Mouse (Mus musculus): Measurements from ENCODE around the gene Rassf4. TPM values are rescaled to one million over a fixed set of nuclear protein-coding genes. Genes with fewer than 3 reads are reported as not detected.

Rassf4 gene
- polyA plus RNA-seq, 1 experiment from 2014 or later: 46.7 TPM

DNA sequence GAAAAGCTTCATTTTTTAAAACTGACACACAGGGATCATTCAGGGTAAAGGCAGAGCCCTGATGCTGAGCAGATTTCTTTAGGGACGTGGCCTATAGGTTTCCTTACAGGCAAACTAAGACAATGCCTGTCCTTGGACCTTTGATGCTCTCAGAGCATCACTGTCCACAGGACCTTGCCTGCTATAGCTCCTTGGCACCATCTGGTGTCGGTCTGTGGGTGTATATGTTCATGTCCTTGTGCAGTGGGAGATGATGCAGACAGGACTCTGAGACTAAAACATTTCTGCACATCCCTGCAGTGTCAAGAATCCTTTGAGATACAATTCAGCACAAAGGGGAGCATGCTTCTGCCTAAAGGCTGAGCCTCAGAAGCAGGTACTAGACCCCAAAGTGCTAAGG lies 23.7 kb upstream of the Rassf4 start:
- Histone ChIP-seq H3K36me3 (no peaks in the 10 kb centered on the region), H3K9me3 (replicated peaks) (no peaks in the 10 kb centered on the region), H3K9ac (no peak overlapping the region), H3K4me2 (replicated peaks) (no peak overlapping the region), H3K27ac (no peak overlapping the region), H3K4me1 (no peaks in the 10 kb centered on the region), H3K27me3 (no peaks in the 10 kb centered on the region), H3K4me3 (no peak overlapping the region)
- no peak for ATAC-seq (ENCODE audit: low FRiP score)
- 61% methylated on average over 2 of the region's 2 CpGs for WGBS

DNA sequence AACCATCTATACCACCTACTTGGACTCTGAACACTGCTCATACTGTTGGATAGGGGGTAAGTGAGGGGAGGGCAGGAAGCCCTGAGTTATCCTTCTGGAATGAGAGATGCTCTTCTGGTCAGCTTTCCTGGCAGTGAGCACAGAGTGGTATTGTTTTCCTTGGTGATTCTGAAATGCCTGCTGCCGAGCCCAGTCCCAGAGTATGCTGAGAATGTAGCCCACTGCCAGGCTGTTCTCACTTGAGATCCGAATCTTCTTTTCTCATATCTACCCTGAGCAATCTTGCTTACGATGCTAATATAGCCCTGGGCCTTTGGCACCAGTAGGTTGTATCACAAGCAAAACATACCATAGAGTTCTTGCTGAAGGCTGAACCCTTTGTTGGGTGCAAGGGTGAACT lies 20.6 kb upstream of the Rassf4 start:
- 89% methylated on average over 3 of the region's 3 CpGs for WGBS
- H3K27ac ChIP-seq: no peak overlapping the region
- no peaks in the 10 kb centered on the region for H3K27me3 ChIP-seq
- no peak overlapping the region for H3K9ac ChIP-seq
- H3K4me3 ChIP-seq: no peak overlapping the region
- H3K4me1 ChIP-seq: no peaks in the 10 kb centered on the region
- ATAC-seq (ENCODE audit: low FRiP score): no peak
- no peaks in the 10 kb centered on the region for H3K9me3 ChIP-seq (replicated peaks)
- H3K4me2 ChIP-seq (replicated peaks): no peak overlapping the region
- no peaks in the 10 kb centered on the region for H3K36me3 ChIP-seq

DNA sequence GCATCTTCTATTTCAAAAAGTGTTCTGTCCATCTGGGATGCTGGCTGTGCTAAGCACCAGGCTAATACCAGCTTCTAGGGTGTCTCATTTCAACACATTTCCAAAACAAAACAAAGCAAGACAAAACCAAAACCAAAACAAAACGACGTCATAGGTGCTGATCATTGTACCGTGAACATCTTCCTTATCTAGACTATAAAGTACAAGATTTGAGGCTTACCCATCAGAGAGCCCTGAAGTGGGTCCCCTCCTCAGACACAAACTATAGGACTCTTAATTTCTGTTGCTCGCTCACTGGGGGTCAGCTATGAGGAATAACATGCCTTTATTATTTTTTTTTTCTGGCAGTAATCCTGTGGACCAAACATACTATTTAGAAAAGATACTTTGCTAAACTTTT lies 19.9 kb upstream of the Rassf4 start:
- no peak for ATAC-seq (ENCODE audit: low FRiP score)
- H3K4me1 ChIP-seq: no peaks in the 10 kb centered on the region
- H3K9ac ChIP-seq: no peak overlapping the region
- no peaks in the 10 kb centered on the region for H3K27me3 ChIP-seq
- no peak overlapping the region for H3K4me3 ChIP-seq
- WGBS: 89% methylated on average over 4 of the region's 4 CpGs
- no peaks in the 10 kb centered on the region for H3K36me3 ChIP-seq
- no peaks in the 10 kb centered on the region for H3K9me3 ChIP-seq (replicated peaks)
- no peak overlapping the region for H3K4me2 ChIP-seq (replicated peaks)
- H3K27ac ChIP-seq: no peak overlapping the region

DNA sequence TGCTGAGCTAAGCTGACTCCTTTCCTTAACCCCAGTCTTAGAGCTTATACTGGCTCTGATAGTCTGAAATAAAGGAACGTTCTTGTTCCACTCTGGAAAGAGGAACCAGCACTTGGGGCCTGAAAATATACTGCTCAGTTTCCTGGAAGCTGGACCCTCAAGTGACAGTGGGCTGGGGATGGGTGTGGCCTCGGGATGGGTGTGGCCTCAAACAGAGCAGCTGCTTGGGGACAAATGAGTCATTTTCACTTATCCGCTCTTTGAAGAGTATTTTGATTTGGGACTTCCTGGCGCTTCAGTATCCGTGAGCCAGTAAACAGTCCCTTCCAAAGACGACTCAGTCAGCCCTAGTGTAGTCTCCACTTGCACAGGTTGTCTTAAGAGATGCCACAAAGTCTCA lies 8.6 kb upstream of the Rassf4 start:
- Histone ChIP-seq H3K9ac (no peak overlapping the region), H3K4me2 (replicated peaks) (no peak overlapping the region), H3K4me1 (no peaks in the 10 kb centered on the region), H3K36me3 (no peaks in the 10 kb centered on the region), H3K9me3 (replicated peaks) (no peaks in the 10 kb centered on the region), H3K27ac (no peak overlapping the region), H3K27me3 (no peaks in the 10 kb centered on the region), H3K4me3 (no peak overlapping the region)
- WGBS: 51% methylated on average over 6 of the region's 6 CpGs
- ATAC-seq (ENCODE audit: low FRiP score): no peak

DNA sequence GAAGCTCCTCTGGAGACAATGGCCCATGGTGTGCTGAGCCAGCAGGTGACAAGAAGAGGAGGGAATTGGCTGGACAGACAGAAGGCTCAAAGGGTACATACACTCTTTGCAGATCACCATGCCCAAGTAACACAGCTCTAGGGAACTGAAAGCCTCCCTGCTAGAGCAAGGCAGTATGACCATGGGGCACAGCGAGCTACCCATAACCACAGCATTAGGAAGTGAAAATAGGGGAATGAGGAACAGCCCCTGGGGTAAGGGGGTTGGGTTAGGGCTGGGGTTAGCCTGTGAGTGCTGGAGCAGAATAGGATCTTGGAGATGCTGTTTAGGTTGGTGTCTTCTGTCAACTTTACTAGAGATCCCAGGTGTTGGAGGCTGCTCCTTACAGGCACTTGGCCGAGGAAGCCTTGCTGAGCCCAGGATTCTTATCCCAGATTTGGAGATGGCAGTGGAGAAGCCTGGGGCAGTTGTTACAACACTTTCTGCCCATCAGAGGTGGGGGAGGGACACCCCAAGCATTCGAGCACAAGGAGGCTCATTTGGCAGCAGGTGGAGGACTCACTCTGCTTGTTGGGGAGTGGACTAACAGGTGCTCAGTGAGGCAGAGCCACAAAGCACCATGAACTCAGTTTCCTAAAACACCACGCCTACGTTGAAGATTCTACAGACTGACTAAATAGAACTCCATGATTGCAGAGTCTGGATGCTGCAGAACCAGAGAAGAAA lies 6.0 kb upstream of the Rassf4 start:
- 84% methylated on average over 5 of the region's 5 CpGs for whole genome bisulfite sequencing

DNA sequence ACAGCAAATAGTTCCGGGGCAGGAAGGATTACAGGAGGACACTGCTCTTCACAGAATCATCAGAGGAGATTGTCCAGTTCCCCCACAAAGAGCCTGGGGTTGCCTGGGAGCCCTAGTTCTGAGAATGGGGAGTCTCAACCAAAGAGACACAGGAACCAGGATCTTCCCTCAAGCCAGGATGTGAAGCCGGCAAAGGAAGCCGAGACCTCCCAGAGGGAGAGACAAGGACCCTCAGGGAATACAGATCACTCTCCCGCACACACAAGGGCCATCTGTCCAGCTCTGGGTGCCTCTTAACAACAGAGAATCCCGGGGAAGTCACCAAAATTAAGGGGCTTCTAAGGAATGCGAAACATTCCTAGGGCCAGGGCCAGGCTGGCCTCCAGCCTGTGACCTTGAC lies 3.6 kb upstream of the Rassf4 start:
- Histone ChIP-seq H3K4me1 (peaks cover 9% of the 10 kb centered on the region), H3K4me2 (replicated peaks) (no peak overlapping the region), H3K9me3 (replicated peaks) (no peaks in the 10 kb centered on the region), H3K27ac (no peak overlapping the region), H3K27me3 (no peaks in the 10 kb centered on the region), H3K4me3 (no peak overlapping the region), H3K9ac (no peak overlapping the region), H3K36me3 (no peaks in the 10 kb centered on the region)
- 62% methylated on average over 6 of the region's 6 CpGs for WGBS
- ATAC-seq (ENCODE audit: low FRiP score): no peak

More for the DNA sequence above, 6.0 kb upstream of the Rassf4 start:
- no peak overlapping the region for H3K9ac ChIP-seq
- no peak overlapping the region for H3K27ac ChIP-seq
- no peaks in the 10 kb centered on the region for H3K27me3 ChIP-seq
- H3K36me3 ChIP-seq: no peaks in the 10 kb centered on the region
- no peak overlapping the region for H3K4me3 ChIP-seq
- H3K4me1 ChIP-seq: no peaks in the 10 kb centered on the region
- ATAC-seq (ENCODE audit: low FRiP score): no peak
- no peak overlapping the region for H3K4me2 ChIP-seq (replicated peaks)
- H3K9me3 ChIP-seq (replicated peaks): no peaks in the 10 kb centered on the region

DNA sequence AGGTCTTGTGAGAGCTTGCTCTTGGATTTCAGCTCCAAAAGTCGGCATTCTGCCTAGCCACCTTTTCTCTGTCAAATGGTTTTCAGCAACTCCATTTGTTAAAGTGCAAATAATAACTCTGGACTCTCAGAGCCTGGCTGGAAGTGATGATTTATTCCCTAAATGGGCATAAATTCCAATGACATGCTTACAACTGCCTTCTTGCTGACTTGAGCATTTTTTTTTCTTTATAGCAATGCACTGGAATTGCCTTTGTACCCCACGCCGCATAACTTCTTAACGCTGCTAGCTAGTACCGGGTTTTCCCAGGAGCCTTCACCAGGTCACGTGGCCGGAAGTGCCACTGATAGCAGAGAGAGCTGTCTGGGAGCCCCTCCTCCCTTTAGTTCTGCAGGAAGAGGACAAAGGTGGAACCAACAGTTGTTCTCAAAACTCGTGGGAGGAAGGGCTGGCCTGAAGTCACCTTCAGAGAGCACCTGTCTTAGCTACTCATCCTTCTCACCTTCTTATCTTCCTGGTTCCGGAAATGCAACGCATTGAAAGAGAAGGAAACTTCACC lies 2.7 kb upstream of the Rassf4 start:
- peaks cover 18% of the 10 kb centered on the region for H3K4me1 ChIP-seq
- no peaks in the 10 kb centered on the region for H3K27me3 ChIP-seq
- 76% methylated on average over 10 of the region's 10 CpGs for WGBS
- no peak overlapping the region for H3K4me2 ChIP-seq (replicated peaks)
- no peak overlapping the region for H3K27ac ChIP-seq
- H3K9me3 ChIP-seq (replicated peaks): no peaks in the 10 kb centered on the region
- no peaks in the 10 kb centered on the region for H3K36me3 ChIP-seq
- no peak overlapping the region for H3K9ac ChIP-seq
- ATAC-seq (ENCODE audit: low FRiP score): no peak
- H3K4me3 ChIP-seq: no peak overlapping the region

DNA sequence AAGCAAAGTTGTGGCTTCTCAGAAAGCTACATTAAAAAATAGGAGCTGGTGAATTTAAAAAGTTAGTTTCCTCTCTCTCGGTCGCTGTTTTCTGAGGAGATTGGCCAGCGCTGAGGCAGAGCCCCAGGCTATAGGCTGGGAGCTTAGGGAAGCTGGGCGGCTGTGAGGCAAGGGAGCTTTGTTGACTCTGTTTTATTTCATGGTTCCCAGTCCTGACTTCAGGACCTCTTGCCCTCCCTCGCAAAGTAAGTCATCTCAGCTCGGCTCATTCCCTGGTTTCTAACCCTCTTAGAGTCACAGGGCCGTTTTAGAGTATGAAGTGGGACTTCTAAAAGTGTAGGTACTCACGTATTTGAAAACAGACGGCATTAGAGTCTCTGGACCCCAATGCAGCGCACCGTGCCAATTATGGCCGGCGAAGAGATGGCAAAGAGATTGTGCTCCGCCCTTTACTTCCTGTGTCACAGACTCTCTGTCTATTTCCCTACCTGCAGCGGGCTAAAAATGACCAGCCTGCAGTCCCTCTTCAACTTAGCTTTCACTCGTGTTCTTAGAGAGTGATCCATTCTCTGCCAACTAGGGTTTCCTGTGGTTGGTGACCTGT lies 633 bp upstream of the Rassf4 start:
- Histone ChIP-seq H3K27me3 (no peaks in the 10 kb centered on the region; the same call in 1 of the 2 replicates), H3K4me1 (peaks cover 39% of the 10 kb centered on the region)

DNA sequence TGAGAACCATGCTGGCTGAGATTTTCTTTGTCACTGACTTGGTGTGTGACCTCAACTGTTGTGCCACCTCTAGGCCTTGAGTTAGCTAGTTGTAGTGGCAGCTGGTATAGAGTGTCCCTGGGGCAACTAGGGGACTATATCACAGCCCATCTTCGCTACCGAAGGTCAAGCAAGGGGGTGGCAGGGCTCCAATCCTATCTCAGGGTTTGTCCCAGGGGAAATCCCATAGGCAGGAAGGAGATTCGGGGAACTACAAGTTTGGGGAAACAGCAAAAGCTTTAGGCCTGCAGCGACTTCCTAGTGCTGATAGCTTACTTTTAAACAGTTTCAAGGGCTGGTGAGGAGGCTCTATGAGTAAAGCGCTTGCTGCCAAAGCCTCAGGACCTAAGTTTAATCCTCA lies 1.4 kb downstream of the Rassf4 start:
- Histone ChIP-seq H3K27ac (peak overlapping the region; percentile 89), H3K4me3 (peak overlapping the region; percentile 49), H3K27me3 (no peaks in the 10 kb centered on the region; the same call in 1 of the 2 replicates), H3K9ac (peak overlapping the region; percentile 29; the same call in 1 of the 2 replicates), H3K4me1 (peaks cover 51% of the 10 kb centered on the region), H3K9me3 (replicated peaks) (no peaks in the 10 kb centered on the region), H3K4me2 (replicated peaks) (peak overlapping the region; percentile 93), H3K36me3 (no peaks in the 10 kb centered on the region)
- 50% methylated on average over 5 of the region's 5 CpGs for WGBS
- no peak for ATAC-seq (ENCODE audit: low FRiP score)

More for the DNA sequence above, 633 bp upstream of the Rassf4 start:
- Histone ChIP-seq H3K36me3 (no peaks in the 10 kb centered on the region), H3K4me2 (replicated peaks) (peak overlapping the region; percentile 93), H3K9ac (no peak overlapping the region), H3K27ac (peak overlapping the region; percentile 60), H3K4me3 (peak overlapping the region; percentile 49), H3K9me3 (replicated peaks) (no peaks in the 10 kb centered on the region)
- WGBS: 26% methylated on average over 16 of the region's 16 CpGs
- ATAC-seq (ENCODE audit: low FRiP score): no peak

DNA sequence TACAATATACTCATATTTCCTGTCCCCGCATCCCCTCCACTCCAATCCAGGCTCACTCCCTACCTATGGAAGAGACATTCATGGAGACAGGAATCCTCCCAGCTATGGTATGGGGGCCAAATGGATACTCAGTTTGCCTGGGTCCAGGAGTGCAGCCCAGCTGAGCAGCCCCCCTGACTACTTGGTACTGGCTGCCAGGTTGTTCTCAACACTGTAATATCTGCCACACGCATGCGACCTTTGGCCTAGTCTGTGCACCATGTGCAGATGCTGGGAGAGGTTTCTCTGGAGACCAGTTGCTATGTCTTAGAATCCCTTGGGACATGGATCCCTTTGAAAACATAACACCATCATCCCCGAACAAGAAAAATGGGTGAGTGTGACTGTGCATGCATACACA lies 2.0 kb downstream of the Rassf4 start:
- Histone ChIP-seq H3K27me3 (no peaks in the 10 kb centered on the region; the same call in 1 of the 2 replicates), H3K4me3 (peak overlapping the region; percentile 49), H3K4me1 (peaks cover 56% of the 10 kb centered on the region), H3K9ac (0 out of 2 replicates have a peak overlapping the region, but pooled peaks have one; percentile 29), H3K36me3 (no peaks in the 10 kb centered on the region), H3K4me2 (replicated peaks) (peak overlapping the region; percentile 93), H3K9me3 (replicated peaks) (no peaks in the 10 kb centered on the region), H3K27ac (peak overlapping the region; percentile 89)
- ATAC-seq (ENCODE audit: low FRiP score): no peak
- 64% methylated on average over 4 of the region's 4 CpGs for WGBS

DNA sequence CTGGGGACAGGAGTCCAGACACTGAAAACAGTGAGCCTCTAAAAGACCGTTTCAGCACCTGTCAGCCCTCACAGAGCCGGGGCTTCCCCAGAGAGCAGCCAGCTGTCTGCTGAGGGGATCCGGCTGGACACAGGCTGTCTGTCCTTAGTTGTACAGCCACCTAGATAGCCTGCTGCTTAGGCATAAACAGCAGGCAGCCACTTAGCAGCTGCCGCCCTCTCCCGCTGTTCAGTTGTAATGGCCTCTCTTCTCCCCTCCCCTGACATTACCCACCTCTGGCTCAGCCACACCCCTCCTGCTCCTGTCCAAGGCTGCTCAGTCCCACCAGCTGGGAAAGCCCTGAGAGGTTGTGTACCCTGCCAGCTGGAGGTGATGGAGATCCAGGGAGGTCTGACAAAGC lies 2.7 kb downstream of the Rassf4 start:
- Histone ChIP-seq H3K36me3 (no peaks in the 10 kb centered on the region), H3K4me1 (peaks cover 63% of the 10 kb centered on the region), H3K27ac (peak overlapping the region; percentile 89), H3K9me3 (replicated peaks) (no peaks in the 10 kb centered on the region), H3K9ac (peak overlapping the region; percentile 2; the same call in 1 of the 2 replicates), H3K27me3 (no peaks in the 10 kb centered on the region; the same call in 1 of the 2 replicates), H3K4me2 (replicated peaks) (peak overlapping the region; percentile 93), H3K4me3 (peak overlapping the region; percentile 3; the same call in 1 of the 2 replicates)
- WGBS: 8% methylated on average over 5 of the region's 5 CpGs
- ATAC-seq (ENCODE audit: low FRiP score): peak; percentile 20

DNA sequence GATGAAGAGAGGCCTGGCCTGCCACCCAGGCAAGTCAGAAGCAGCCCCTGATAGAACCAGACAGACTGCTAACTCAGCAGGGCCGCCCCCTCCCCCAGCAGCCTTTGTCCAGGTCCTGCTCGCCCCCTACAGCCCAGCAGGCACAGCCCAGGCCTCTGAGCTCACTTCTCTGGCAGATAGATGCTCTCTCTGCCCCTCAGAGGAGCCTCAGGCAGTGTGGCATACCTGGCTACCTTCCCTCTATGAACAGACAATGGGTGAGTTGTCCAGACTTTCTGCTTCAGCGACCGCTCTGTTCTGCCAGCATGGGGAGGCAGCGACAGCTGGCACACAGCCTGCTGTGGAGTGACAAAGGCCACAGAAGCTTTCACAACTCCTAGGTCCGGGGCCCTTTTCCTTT lies 3.6 kb downstream of the Rassf4 start:
- ATAC-seq (ENCODE audit: low FRiP score): peak; percentile 9
- H3K4me3 ChIP-seq: peak overlapping the region; percentile 3; the same call in 1 of the 2 replicates
- peaks cover 66% of the 10 kb centered on the region for H3K4me1 ChIP-seq
- WGBS: 16% methylated on average over 6 of the region's 6 CpGs
- H3K9me3 ChIP-seq (replicated peaks): no peaks in the 10 kb centered on the region
- peak overlapping the region; percentile 93 for H3K4me2 ChIP-seq (replicated peaks)
- no peaks in the 10 kb centered on the region; the same call in 1 of the 2 replicates for H3K27me3 ChIP-seq
- no peaks in the 10 kb centered on the region for H3K36me3 ChIP-seq
- H3K9ac ChIP-seq: peak overlapping the region; percentile 29; the same call in 1 of the 2 replicates
- peak overlapping the region; percentile 89 for H3K27ac ChIP-seq
